Mouse (Mus musculus) midbrain, embryonic 13.5 days (tissue): ENCODE data around the gene Brca1. TPM values are rescaled to one million over a fixed set of nuclear protein-coding genes. Genes with fewer than 3 reads are reported as not detected.

Experiments used
- ATAC-seq: fragments of 200-750 bp; cut with Nextera tagmentation; 2 replicates; pipeline ENCODE4 v1.8.0; 2017; ENCODE audit warnings: mild to moderate bottlenecking, moderate TSS enrichment, moderate library complexity
- H3K27ac ChIP-seq: fragments of 300-500 bp; sonication (generic); 2 replicates; pipeline ENCODE4 v1.5.1; 2015; ENCODE audit warnings: inconsistent platforms, mild to moderate bottlenecking, moderate library complexity
- H3K27me3 ChIP-seq: fragments of 300-500 bp; sonication (generic); 2 replicates; pipeline ENCODE4 v1.6.1; 2015; ENCODE audit warnings: mild to moderate bottlenecking, inconsistent platforms
- H3K36me3 ChIP-seq: fragments of 300-500 bp; sonication (generic); 2 replicates; pipeline ENCODE4 v1.6.1; 2015; ENCODE audit warnings: mild to moderate bottlenecking, inconsistent platforms
- H3K4me1 ChIP-seq: fragments of 300-500 bp; sonication (generic); replicated peaks from 2 replicates; pipeline ENCODE4 v1.6.1; 2015; ENCODE audit warnings: inconsistent platforms
- H3K4me2 ChIP-seq: fragments of 300-500 bp; sonication (generic); replicated peaks from 2 replicates; pipeline ENCODE4 v1.6.1; 2015; ENCODE audit warnings: moderate library complexity, mild to moderate bottlenecking, inconsistent platforms
- H3K4me3 ChIP-seq: fragments of 300-500 bp; sonication (generic); replicated peaks from 2 replicates; pipeline ENCODE4 v1.5.1; 2015; ENCODE audit warnings: mild to moderate bottlenecking, inconsistent platforms
- H3K9ac ChIP-seq: fragments of 300-500 bp; sonication (generic); replicated peaks from 2 replicates; pipeline ENCODE4 v1.6.1; 2015; ENCODE audit warnings: mild to moderate bottlenecking, inconsistent platforms
- H3K9me3 ChIP-seq: fragments of 300-500 bp; sonication (generic); 2 replicates; pipeline ENCODE4 v1.6.1; 2016; ENCODE audit warnings: mild to moderate bottlenecking, inconsistent platforms
- WGBS: fragments of 180-500 bp; shearing (Covaris S2); methylation state at CpG from one replicate; pipeline ENCODE4 v1.1.7; 2015; 5-methylcytosine and 5-hydroxymethylcytosine counted together
- polyA plus RNA-seq: library from polyadenylated mRNA; unstranded; fragments of >200 nt; fragmentation: Nextera tagmentation; extraction: Ambion mirVana; gene quantifications from 2 replicates; pipeline ENCODE4 v1.2.1, GENCODE M21; 2015

Brca1 gene
- polyA plus RNA-seq, 1 experiment from 2014 or later = 4.7 TPM

DNA sequence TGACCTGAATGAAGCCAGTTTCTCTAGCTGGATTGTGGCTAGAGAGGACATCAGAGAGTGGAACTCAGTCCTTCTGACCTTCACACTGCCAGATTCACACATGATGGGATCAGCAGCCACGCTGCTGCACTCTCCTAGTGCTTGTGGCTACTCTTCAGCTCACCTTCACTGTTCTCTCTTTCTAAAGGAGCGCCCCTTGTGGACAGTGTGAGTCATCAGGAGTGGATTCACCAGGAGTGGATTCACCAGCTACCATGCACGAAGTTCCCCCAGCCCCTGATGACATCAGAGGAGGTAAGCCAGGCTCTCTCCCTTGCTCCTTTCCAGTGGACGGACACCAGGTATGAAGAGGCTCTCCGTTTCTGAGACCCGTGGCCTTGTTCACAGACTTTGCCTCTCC, 24.4 kb upstream of the Brca1 start:
- H3K4me2 ChIP-seq = no peak overlapping the region
- ATAC-seq = no peak

DNA sequence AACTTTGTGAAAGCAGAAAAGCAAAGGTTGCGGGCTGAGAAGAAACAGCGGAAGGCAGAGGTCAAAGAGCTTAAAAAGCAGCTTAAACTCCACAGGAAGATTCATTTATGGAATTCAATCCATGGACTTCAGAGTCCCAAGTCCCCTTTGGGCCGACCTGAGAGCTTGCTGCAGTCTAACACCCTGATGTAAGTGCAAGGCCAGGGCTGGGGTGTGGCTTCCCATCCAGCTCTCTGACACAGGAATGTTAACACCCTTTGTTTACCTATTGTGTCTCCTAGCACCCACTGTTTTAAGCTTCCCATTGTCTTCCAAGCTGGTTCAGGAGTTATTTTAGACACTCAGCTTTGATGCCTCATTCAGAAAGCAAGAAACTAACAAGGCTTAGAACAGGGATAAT, 16.7 kb upstream of the Brca1 start:
- Histone ChIP-seq H3K27ac (no peak overlapping the region), H3K4me1 (no peaks in the 10 kb centered on the region), H3K36me3 (peaks cover 93% of the 10 kb centered on the region), H3K4me2 (no peak overlapping the region), H3K4me3 (no peak overlapping the region), H3K27me3 (no peaks in the 10 kb centered on the region), H3K9ac (no peak overlapping the region), H3K9me3 (no peaks in the 10 kb centered on the region)
- 74% methylated on average over 3 of the region's 3 CpGs for WGBS
- no peak for ATAC-seq

More for the DNA sequence above, 24.4 kb upstream of the Brca1 start:
- Histone ChIP-seq H3K9me3 (no peaks in the 10 kb centered on the region), H3K4me3 (no peak overlapping the region), H3K4me1 (no peaks in the 10 kb centered on the region), H3K27me3 (no peaks in the 10 kb centered on the region), H3K9ac (no peak overlapping the region), H3K27ac (no peak overlapping the region), H3K36me3 (peaks cover 89% of the 10 kb centered on the region)
- 86% methylated on average over 6 of the region's 6 CpGs for WGBS

DNA sequence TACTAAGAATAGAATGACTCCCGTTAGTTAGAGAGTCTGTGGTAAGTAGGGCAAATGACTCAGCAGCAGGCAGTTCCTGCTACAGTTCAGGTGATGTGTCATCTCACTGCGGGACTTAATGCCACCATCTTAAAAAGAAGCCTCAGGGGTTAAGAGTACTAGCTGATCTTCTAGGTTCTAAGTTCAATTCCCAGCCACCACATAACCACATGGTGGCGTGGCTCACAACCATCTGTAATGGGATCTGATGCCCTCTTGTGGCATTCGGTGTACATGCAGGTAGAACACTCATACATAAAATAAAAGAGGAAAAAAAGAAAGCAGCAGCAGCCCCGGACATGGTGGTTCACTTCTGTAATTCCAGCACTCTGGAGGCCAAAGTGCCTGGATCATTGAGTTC, 10.6 kb upstream of the Brca1 start:
- Histone ChIP-seq H3K27me3 (no peaks in the 10 kb centered on the region), H3K27ac (no peak overlapping the region), H3K36me3 (peaks cover 78% of the 10 kb centered on the region), H3K9ac (no peak overlapping the region), H3K4me3 (no peak overlapping the region), H3K4me1 (no peaks in the 10 kb centered on the region), H3K9me3 (no peaks in the 10 kb centered on the region), H3K4me2 (no peak overlapping the region)
- ATAC-seq = no peak
- WGBS = 35% methylated on average over 5 of the region's 5 CpGs

DNA sequence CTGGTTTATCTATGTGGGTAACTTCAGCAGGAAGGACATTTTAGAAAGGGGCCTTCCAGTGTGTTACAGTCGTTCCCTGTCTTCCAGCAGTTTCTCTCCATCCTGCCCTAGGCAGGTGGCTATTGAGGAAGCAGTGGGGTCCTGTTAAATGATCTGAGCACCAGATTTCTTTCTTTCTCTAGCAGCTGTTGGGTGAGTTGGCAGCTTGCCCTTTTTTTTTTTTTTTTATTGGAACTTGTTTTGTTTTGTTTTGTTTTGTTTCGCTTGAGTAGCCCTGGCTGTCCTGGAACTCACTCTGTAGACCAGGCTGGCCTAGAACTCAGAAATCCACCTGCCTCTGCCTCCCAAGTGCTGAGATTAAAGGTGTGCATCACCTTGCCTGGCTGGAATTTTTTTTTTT, 5.2 kb upstream of the Brca1 start:
- H3K36me3 ChIP-seq = peaks cover 50% of the 10 kb centered on the region
- H3K4me3 ChIP-seq = no peak overlapping the region
- no peaks in the 10 kb centered on the region for H3K27me3 ChIP-seq
- no peak overlapping the region for H3K9ac ChIP-seq
- no peak overlapping the region for H3K4me2 ChIP-seq
- H3K4me1 ChIP-seq = peaks cover 33% of the 10 kb centered on the region
- ATAC-seq = no peak
- WGBS = 81% methylated on average over 2 of the region's 2 CpGs
- H3K9me3 ChIP-seq = no peaks in the 10 kb centered on the region
- H3K27ac ChIP-seq = no peak overlapping the region

DNA sequence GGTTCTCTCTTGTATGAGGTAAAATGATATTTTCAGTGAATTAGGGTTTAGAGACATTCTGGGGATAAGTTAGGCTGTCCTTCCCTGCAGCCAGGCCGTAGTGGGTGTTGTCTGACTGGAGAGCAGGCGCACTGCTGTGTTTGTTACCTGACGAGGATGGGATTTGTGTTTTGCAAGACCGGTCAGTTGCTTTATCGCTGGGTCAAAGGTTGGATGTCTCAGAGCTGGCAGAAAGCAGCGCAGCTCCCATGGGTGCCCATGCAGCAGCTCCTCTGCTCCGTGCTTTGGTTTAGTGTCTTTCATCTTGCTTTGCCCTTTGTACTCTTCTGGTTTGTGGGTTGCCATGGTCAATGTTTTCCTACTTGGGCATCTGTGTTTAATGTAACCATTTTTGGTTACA, 4.8 kb upstream of the Brca1 start:
- no peak for ATAC-seq
- Histone ChIP-seq H3K9me3 (no peaks in the 10 kb centered on the region), H3K27ac (no peak overlapping the region), H3K4me1 (peaks cover 33% of the 10 kb centered on the region), H3K27me3 (no peaks in the 10 kb centered on the region), H3K9ac (no peak overlapping the region), H3K4me3 (no peak overlapping the region), H3K36me3 (peaks cover 49% of the 10 kb centered on the region), H3K4me2 (no peak overlapping the region)
- 93% methylated on average over 7 of the region's 7 CpGs for WGBS

DNA sequence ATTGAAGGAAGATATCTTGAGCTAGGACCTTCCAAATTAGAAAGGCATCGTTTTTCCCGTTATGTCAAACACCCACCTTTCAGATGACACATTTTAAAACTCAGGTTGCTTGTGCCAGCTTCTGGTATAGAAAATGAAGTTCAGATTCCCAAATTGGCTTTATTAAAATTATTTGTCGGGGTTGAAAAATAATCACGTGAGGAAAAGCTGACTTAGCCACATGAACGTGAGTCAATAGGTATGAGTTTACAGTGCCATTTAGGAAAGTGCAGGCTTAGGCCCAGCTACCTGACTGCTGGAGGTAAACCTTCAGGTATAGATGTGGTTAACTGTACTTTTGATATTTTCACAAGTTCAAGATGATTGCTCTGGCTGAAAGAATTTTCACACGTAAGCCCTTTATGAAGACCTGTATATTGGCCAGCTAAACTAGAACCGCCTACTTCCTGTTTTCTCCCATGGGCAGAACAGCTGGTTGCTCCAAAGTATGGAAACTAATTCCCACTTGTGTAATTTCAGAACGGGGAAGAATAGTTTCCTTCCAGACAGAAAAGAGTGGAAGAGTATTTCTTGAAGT, 1.7 kb upstream of the Brca1 start:
- Histone ChIP-seq H3K4me2 (peak overlapping the region; percentile 71), H3K4me1 (peaks cover 45% of the 10 kb centered on the region), H3K4me3 (peak overlapping the region; percentile 73), H3K27me3 (no peaks in the 10 kb centered on the region), H3K36me3 (peaks cover 23% of the 10 kb centered on the region), H3K27ac (peak overlapping the region; percentile 86), H3K9ac (peak overlapping the region; percentile 82), H3K9me3 (no peaks in the 10 kb centered on the region)
- WGBS = 28% methylated on average over 8 of the region's 8 CpGs
- ATAC-seq = no peak

DNA sequence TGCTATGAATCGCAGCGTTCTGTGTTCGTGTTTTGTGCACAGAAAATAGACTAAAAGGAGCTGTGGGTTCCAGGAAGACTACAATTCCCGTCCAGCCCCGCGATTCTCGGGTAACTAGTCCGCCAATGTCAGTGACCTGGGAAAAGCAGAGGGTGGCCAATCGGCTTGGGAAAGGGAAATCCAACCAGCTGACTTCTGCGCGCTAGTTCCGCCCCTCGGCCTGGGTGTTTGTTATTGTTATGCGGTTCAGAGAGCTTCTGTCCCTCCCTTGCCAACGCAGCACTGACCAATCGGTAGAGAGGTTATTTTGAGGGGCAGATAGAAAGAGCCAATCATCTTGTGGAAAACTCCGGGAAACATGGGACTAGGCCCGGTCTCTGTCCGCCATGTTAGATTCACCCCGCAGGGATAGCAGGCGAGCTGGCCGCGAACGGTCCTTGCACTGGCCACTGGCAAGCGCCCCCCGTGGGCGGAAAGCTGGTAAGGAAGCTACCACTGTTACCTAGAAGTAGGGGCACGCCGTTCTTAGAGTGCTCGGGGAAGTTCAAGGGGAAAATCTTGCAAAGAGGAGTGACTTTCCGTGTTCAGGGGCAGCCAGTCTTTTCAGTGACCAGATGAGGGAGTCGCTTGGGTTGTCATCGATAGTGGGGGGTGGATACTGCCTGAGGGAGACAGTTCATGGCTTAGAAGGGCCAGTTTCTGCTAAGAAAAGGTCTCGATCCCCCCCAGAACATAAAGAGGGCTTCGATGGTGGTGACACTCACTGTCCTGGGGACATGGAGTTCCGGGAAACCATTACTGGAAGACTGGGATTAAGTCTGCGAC, 933 bp upstream of the Brca1 start:
- WGBS = under 1% methylated on average over 37 of the region's 37 CpGs

DNA sequence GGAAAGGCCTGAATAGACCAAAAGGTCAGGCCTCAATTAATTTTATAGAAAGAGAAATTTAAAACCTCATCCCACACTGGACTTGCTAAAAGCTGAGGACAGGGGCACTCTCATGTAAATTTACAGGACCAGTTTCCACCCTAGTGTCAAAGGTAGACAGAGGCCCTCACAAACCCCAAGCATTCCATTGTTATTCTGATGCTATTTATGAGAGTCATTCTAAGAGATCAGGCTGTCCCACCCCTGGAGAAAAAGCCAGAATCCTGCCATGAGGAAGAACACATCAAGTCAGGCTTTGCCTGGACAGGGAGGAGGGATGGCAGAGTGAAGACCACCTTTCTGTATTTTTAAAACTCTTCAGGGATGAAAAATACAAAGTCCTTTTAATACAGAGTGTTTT, 3.2 kb downstream of the Brca1 start:
- Histone ChIP-seq H3K9me3 (no peaks in the 10 kb centered on the region), H3K36me3 (no peaks in the 10 kb centered on the region), H3K4me2 (no peak overlapping the region), H3K27me3 (no peaks in the 10 kb centered on the region), H3K27ac (no peak overlapping the region), H3K9ac (no peak overlapping the region), H3K4me3 (no peak overlapping the region), H3K4me1 (peaks cover 14% of the 10 kb centered on the region)
- ATAC-seq = no peak

More for the DNA sequence above, 933 bp upstream of the Brca1 start:
- Histone ChIP-seq H3K27ac (peak overlapping the region; percentile 96), H3K4me2 (peak overlapping the region; percentile 79), H3K27me3 (no peaks in the 10 kb centered on the region), H3K4me3 (peak overlapping the region; percentile 73), H3K4me1 (peaks cover 45% of the 10 kb centered on the region), H3K9ac (peak overlapping the region; percentile 82), H3K9me3 (no peaks in the 10 kb centered on the region), H3K36me3 (peaks cover 15% of the 10 kb centered on the region)
- ATAC-seq = peak; percentile 98

DNA sequence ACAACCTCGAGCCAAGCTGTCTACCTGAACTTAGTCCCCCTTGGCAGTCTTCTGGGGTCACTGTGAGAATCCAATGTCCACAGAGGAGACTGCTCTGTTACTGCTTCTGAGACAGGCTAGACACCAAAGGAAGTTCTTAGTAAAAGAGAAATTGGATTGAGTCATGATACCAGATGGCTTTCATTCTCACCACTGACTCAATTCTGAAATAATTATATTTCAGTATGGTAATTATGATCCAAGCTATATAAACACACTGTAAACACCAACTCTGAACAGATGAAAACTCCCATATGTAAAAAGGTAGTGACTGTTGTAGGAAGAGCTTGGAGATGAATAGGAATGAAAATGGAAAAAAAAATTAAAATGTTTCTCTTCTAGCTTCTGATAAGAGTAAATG, 7.6 kb downstream of the Brca1 start:
- Histone ChIP-seq H3K9ac (no peak overlapping the region), H3K9me3 (no peaks in the 10 kb centered on the region), H3K27me3 (no peaks in the 10 kb centered on the region), H3K4me2 (no peak overlapping the region), H3K36me3 (no peaks in the 10 kb centered on the region), H3K4me1 (no peaks in the 10 kb centered on the region), H3K4me3 (no peak overlapping the region), H3K27ac (no peak overlapping the region)
- no peak for ATAC-seq
- 88% methylated on average over 1 of the region's 1 CpGs for WGBS

DNA sequence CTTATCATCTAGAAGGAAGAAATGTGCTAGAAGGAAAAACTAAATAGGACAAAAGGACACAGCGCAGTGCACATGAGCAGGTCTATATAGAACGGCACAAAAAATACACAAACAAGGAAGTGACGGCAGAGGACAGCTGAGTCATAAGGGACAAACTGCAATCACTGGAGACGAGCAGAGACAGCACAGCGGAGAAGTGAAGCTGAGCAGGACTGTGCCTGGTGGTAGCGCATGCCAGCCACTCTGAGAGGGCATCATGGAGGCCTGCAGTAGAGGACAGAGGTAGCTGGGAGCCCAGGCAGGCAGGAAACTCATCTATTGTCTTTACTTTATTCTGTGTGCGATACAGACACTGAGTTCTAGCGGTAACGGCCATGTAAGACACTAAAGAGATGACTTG, 8.2 kb downstream of the Brca1 start:
- Histone ChIP-seq H3K36me3 (no peaks in the 10 kb centered on the region), H3K27me3 (no peaks in the 10 kb centered on the region), H3K4me2 (no peak overlapping the region), H3K4me1 (no peaks in the 10 kb centered on the region), H3K9ac (no peak overlapping the region), H3K9me3 (no peaks in the 10 kb centered on the region), H3K27ac (no peak overlapping the region), H3K4me3 (no peak overlapping the region)
- ATAC-seq = no peak
- 90% methylated on average over 9 of the region's 9 CpGs for WGBS

DNA sequence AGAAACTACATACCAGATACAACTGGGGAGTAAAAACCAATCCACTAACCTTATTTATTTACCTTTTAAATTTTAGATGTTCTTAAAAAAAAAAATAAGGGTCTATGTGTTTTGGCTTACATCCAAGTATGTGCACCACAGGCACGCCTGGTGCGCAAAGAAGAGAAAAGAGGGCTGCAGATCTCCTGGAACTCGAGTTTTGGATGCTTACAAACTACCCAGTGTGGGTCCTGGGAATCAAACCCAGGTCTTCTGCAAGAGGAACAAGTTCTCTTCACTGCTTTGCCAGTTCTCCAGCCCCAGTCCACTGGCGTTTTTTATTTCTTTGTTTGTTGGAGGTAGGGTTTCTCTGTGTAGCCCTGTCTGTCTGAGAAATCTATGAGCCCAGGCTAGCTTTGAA, 25.1 kb downstream of the Brca1 start:
- 92% methylated on average over 4 of the region's 4 CpGs for WGBS
- Histone ChIP-seq H3K36me3 (peaks cover 18% of the 10 kb centered on the region; the same call in 1 of the 2 replicates), H3K4me2 (no peak overlapping the region), H3K27ac (no peak overlapping the region), H3K4me1 (no peaks in the 10 kb centered on the region), H3K9me3 (no peaks in the 10 kb centered on the region), H3K27me3 (no peaks in the 10 kb centered on the region), H3K9ac (no peak overlapping the region), H3K4me3 (no peak overlapping the region)
- ATAC-seq = no peak

DNA sequence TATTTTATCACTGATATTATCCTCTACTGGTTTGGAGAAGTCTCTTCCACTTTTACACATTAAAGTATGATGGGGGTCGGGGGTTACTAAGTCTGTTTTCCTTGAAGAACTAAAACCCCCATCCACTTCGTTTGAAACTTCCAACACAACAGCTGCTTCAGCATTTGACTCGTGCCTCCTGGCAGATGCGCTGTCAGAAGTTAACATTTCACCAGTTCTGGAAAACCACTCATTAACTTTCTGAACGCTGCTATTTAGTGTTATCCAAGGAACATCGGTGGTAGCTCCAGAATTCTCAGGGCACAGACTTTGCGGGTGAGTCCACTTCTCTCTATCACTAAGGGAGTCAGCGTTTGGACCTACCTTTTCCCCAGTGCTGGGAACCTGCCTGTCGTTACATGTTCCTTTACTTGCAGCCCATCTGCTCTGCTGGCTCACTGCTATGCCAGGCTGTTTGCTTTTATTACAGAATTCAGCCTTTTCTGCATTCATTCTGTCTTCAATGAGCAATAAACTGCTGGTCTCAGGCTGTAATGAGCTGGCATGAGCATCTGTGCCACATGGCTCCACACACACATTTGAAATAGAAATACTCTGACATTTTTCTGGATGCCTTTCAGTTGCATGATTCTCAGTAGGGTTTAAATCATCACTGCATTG, 25.7 kb downstream of the Brca1 start:
- ATAC-seq = no peak
- 94% methylated on average over 9 of the region's 9 CpGs for WGBS
- H3K36me3 ChIP-seq = peaks cover 18% of the 10 kb centered on the region; the same call in 1 of the 2 replicates
- no peaks in the 10 kb centered on the region for H3K9me3 ChIP-seq
- H3K4me1 ChIP-seq = no peaks in the 10 kb centered on the region
- no peak overlapping the region for H3K4me2 ChIP-seq
- no peak overlapping the region for H3K9ac ChIP-seq
- H3K4me3 ChIP-seq = no peak overlapping the region
- H3K27ac ChIP-seq = no peak overlapping the region
- no peaks in the 10 kb centered on the region for H3K27me3 ChIP-seq
